Mouse (Mus musculus): ENCODE measurements at regions not wholly inside any gene's neighbourhood (a gene's known extent, or its start where the extent isn't known, plus 50 kb on each side); places are given as distances from the start of the nearest gene placed in this dataset.

DNA sequence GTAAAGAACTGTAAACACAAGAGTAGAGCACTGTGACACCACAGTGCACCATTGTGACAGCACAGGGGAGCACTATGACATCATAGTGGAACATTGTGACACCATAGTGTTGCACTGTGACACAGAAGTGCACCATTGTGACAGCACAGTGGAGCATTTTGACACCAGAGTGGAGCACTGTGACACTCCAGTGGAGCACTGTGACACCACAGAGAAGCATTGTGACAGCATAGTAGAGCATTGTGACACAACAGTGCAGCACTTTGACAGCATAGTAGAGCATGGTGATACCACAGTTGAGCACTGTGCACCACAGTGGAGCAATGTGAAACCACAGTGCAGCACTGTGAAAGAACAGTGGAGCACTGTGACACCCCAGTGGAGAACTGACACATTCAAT, 2750.4 kb upstream of the Gm8797 start:
- DNase-seq (ENCODE audit: low spot score in 2 of 2), result peak; percentile 3 to 43

GRCm38 (mm10) chr3:3001224-3001623, 2749.4 kb upstream of the Gm8797 start:
- DNase-seq (ENCODE audit: low spot score in 2 of 2), result no peak

DNA sequence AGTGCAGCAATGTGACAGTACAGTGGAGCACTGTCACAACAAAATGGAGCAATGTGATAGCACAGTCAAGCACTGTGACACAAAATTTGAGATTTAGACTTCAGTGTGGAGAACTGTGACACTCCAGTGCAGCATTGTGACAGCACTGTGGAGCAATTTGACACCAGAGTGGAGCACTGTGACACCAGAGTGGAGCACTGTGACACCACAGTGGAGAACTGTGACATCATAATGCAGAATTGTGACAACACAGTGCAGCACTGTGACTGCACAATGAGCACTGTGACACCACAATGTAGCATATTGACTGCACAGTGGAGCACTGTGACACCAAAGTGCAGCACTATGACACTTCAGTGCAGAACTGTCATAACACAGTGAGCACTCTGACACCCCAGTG, 2749.0 kb upstream of the Gm8797 start:
- peak; percentile 6 to 49 for DNase-seq (ENCODE audit: low spot score in 2 of 2)

- DNase-seq (ENCODE audit: low spot score in 2 of 2), result peak in 1 of 2 experiments; percentile 2
These were observed 2747.2 kb upstream of the Gm8797 start for GRCm38 (mm10) chr3:3003425-3003824.

DNA sequence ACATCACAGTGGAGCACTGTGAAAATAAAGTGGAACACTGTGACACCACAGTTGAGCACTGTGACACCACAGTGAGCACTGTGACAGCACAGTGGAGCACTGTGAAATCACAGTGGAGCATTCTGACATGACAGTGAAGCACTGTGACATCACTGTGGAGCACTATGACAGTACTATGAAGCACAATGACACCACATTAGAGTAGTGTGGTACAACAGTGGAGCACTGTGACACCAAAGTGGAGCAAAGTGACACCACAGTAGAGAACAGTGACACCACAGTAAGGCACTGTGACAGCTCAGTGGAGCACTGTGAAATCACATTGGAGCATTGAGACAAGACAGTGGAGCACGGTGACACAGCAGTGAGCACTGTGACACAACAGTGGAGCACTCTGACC, 2739.5 kb upstream of the Gm8797 start:
- DNase-seq (ENCODE audit: low spot score in 2 of 2), result peak; percentile 2 to 41

GRCm38 (mm10) chr3:3012951-3013350, 2737.7 kb upstream of the Gm8797 start:
- DNase-seq (ENCODE audit: low spot score in 2 of 2), result peak; percentile 5 to 55

GRCm38 (mm10) chr3:3014978-3015377, 2735.6 kb upstream of the Gm8797 start:
- DNase-seq (ENCODE audit: low spot score in 2 of 2), result no peak

DNA sequence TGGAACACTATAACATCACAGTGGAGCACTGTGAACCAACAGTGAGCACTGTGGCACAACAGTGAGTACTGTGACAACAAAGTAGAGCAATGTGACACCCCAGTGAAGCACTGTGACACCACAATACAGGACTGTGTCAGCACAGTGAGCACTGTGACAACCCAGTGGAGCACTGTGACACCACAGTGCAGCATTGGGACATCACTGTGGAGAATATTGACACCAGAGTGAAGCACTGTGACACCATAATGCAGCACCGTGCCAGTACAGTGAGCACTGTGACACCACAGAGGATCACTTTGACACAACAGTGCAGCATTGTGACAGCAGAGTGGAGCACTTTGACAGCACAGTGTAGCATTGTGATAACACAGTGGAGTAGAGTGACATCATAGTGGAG, 2734.0 kb upstream of the Gm8797 start:
- DNase-seq (ENCODE audit: low spot score in 2 of 2), result peak; percentile 2 to 34

- peak in 1 of 2 experiments; percentile 34 for DNase-seq (ENCODE audit: low spot score in 2 of 2)
These were observed 2717.8 kb upstream of the Gm8797 start for GRCm38 (mm10) chr3:3032793-3033192.

Measured in spleen, postnatal 4 days (tissue).